Mouse (Mus musculus): ENCODE results near the gene Rngtt. TPM values are rescaled to one million over a fixed set of nuclear protein-coding genes. Genes with fewer than 3 reads are reported as not detected.
"Not testable (repeated sequence)": the region's sequence is repeated elsewhere in the genome, so short reads cannot be mapped to it uniquely, and the experiment has no call there.

The Rngtt gene
- polyA plus RNA-seq, 1 experiment from 2014 or later: 14.5 TPM

- no peak overlapping the region for H3K4me3 ChIP-seq (replicated peaks)
Observed at GRCm38 (mm10) chr4:33285448-33285847, 24.7 kb upstream of the Rngtt start.

GRCm38 (mm10) chr4:33289106-33289650 lies 20.9 kb upstream of the Rngtt start:
- Histone ChIP-seq H3K9me3 (replicated peaks) (no peaks in the 10 kb centered on the region), H3K4me3 (replicated peaks) (no peak overlapping the region), H3K9ac (no peak overlapping the region), H3K4me2 (no peak overlapping the region), H3K4me1 (replicated peaks) (peaks cover 3% of the 10 kb centered on the region; the same call in 1 of the 2 replicates), H3K36me3 (replicated peaks) (no peaks in the 10 kb centered on the region), H3K27ac (replicated peaks) (no peak overlapping the region), H3K27me3 (peaks cover 7% of the 10 kb centered on the region; the same call in 1 of the 2 replicates)
- 61% methylated on average over 12 of the region's 12 CpGs for WGBS (ENCODE audit: insufficient replicate concordance)
- no peak for ATAC-seq (ENCODE audit: insufficient read depth)

More at GRCm38 (mm10) chr4:33285448-33285847, 24.7 kb upstream of the Rngtt start:
- Histone ChIP-seq H3K27me3 (no peaks in the 10 kb centered on the region), H3K4me2 (no peak overlapping the region), H3K27ac (replicated peaks) (no peak overlapping the region), H3K9ac (no peak overlapping the region), H3K4me1 (replicated peaks) (no peaks in the 10 kb centered on the region), H3K9me3 (replicated peaks) (no peaks in the 10 kb centered on the region), H3K36me3 (replicated peaks) (no peaks in the 10 kb centered on the region)
- WGBS (ENCODE audit: insufficient replicate concordance): 51% methylated on average over 8 of the region's 8 CpGs
- ATAC-seq (ENCODE audit: insufficient read depth): no peak

GRCm38 (mm10) chr4:33290002-33290401 lies 20.1 kb upstream of the Rngtt start, which contains the start of gene Pnrc1:
TSS of gene Pnrc1 (minus strand) at chr4:33290163.
- Histone ChIP-seq H3K4me2 (no peak within 1 kb of the TSS), H3K9me3 (replicated peaks) (no peaks in the 10 kb centered on the region), H3K4me1 (replicated peaks) (peaks cover 3% of the 10 kb centered on the region; the same call in 1 of the 2 replicates), H3K4me3 (replicated peaks) (no peak within 1 kb of the TSS), H3K9ac (no peak within 1 kb of the TSS), H3K36me3 (replicated peaks) (no peaks in the 10 kb centered on the region), H3K27me3 (peaks cover 7% of the 10 kb centered on the region; the same call in 1 of the 2 replicates), H3K27ac (replicated peaks) (no peak within 1 kb of the TSS)
- no peak for ATAC-seq (ENCODE audit: insufficient read depth)
- WGBS (ENCODE audit: insufficient replicate concordance): 42% methylated on average over 3 of the region's 3 CpGs

GRCm38 (mm10) chr4:33290878-33291277 lies 19.2 kb upstream of the Rngtt start:
- ATAC-seq (ENCODE audit: insufficient read depth): no peak
- WGBS (ENCODE audit: insufficient replicate concordance): 43% methylated on average over 4 of the region's 4 CpGs
- Histone ChIP-seq H3K9ac (no peak overlapping the region), H3K27ac (replicated peaks) (no peak overlapping the region), H3K4me1 (replicated peaks) (peaks cover 3% of the 10 kb centered on the region; the same call in 1 of the 2 replicates), H3K9me3 (replicated peaks) (no peaks in the 10 kb centered on the region), H3K4me2 (no peak overlapping the region), H3K4me3 (replicated peaks) (no peak overlapping the region), H3K27me3 (peaks cover 7% of the 10 kb centered on the region; the same call in 1 of the 2 replicates), H3K36me3 (replicated peaks) (no peaks in the 10 kb centered on the region)

- no peak for ATAC-seq (ENCODE audit: insufficient read depth)
- no peaks in the 10 kb centered on the region for H3K9me3 ChIP-seq (replicated peaks)
- no peak overlapping the region for H3K9ac ChIP-seq
- H3K27ac ChIP-seq (replicated peaks): no peak overlapping the region
- no peak overlapping the region for H3K4me3 ChIP-seq (replicated peaks)
- 11% methylated on average over 16 of the region's 16 CpGs for WGBS (ENCODE audit: insufficient replicate concordance)
- peaks cover 7% of the 10 kb centered on the region; the same call in 1 of the 2 replicates for H3K27me3 ChIP-seq
- H3K4me1 ChIP-seq (replicated peaks): peaks cover 3% of the 10 kb centered on the region; the same call in 1 of the 2 replicates
- H3K4me2 ChIP-seq: peak overlapping the region; percentile 36
- H3K36me3 ChIP-seq (replicated peaks): no peaks in the 10 kb centered on the region
Observed at GRCm38 (mm10) chr4:33292409-33293370, 17.4 kb upstream of the Rngtt start.

GRCm38 (mm10) chr4:33300891-33301665 lies 9.0 kb upstream of the Rngtt start:
- ATAC-seq (ENCODE audit: insufficient read depth); H3K4me1 ChIP-seq (replicated peaks); H3K4me2 ChIP-seq; H3K9ac ChIP-seq; H3K9me3 ChIP-seq (replicated peaks); H3K4me3 ChIP-seq (replicated peaks); H3K27me3 ChIP-seq; H3K27ac ChIP-seq (replicated peaks); H3K36me3 ChIP-seq (replicated peaks): not testable (repeated sequence)
- 71% methylated on average over 6 of the region's 6 CpGs for WGBS (ENCODE audit: insufficient replicate concordance)

- no peaks in the 10 kb centered on the region for H3K36me3 ChIP-seq (replicated peaks)
- H3K9ac ChIP-seq: no peak overlapping the region
- no peak for ATAC-seq (ENCODE audit: insufficient read depth)
- H3K4me1 ChIP-seq (replicated peaks): no peaks in the 10 kb centered on the region
- H3K4me3 ChIP-seq (replicated peaks): no peak overlapping the region
- H3K4me2 ChIP-seq: no peak overlapping the region
- H3K27ac ChIP-seq (replicated peaks): no peak overlapping the region
- 83% methylated on average over 1 of the region's 1 CpGs for WGBS (ENCODE audit: insufficient replicate concordance)
- no peaks in the 10 kb centered on the region for H3K27me3 ChIP-seq
- H3K9me3 ChIP-seq (replicated peaks): no peaks in the 10 kb centered on the region
Observed at GRCm38 (mm10) chr4:33303057-33303456, 7.1 kb upstream of the Rngtt start.

GRCm38 (mm10) chr4:33307146-33307545 lies 3.0 kb upstream of the Rngtt start:
- WGBS (ENCODE audit: insufficient replicate concordance): 47% methylated on average over 4 of the region's 4 CpGs
- no peak overlapping the region for H3K4me3 ChIP-seq (replicated peaks)
- no peak overlapping the region for H3K27ac ChIP-seq (replicated peaks)
- ATAC-seq (ENCODE audit: insufficient read depth): no peak
- H3K9ac ChIP-seq: no peak overlapping the region
- H3K9me3 ChIP-seq (replicated peaks): no peaks in the 10 kb centered on the region
- 0 out of 2 replicates have a peak, but pooled peaks cover 2% of the 10 kb centered on the region for H3K36me3 ChIP-seq (replicated peaks)
- H3K4me2 ChIP-seq: no peak overlapping the region
- H3K27me3 ChIP-seq: no peaks in the 10 kb centered on the region
- H3K4me1 ChIP-seq (replicated peaks): peaks cover 21% of the 10 kb centered on the region

- H3K4me2 ChIP-seq: peak overlapping the region; percentile 77
- H3K9me3 ChIP-seq (replicated peaks): no peaks in the 10 kb centered on the region
- WGBS (ENCODE audit: insufficient replicate concordance): 5% methylated on average over 12 of the region's 12 CpGs
- peak overlapping the region; percentile 92 for H3K9ac ChIP-seq
- H3K27me3 ChIP-seq: no peaks in the 10 kb centered on the region
- H3K4me1 ChIP-seq (replicated peaks): peaks cover 27% of the 10 kb centered on the region
- ATAC-seq (ENCODE audit: insufficient read depth): no peak
- peak overlapping the region; percentile 75 for H3K27ac ChIP-seq (replicated peaks)
- H3K4me3 ChIP-seq (replicated peaks): peak overlapping the region; percentile 90
- 0 out of 2 replicates have a peak, but pooled peaks cover 3% of the 10 kb centered on the region for H3K36me3 ChIP-seq (replicated peaks)
Observed at GRCm38 (mm10) chr4:33310840-33311437, 828 bp downstream of the Rngtt start.

- not testable (repeated sequence) for H3K27ac ChIP-seq (replicated peaks); H3K27me3 ChIP-seq; H3K4me3 ChIP-seq (replicated peaks); ATAC-seq (ENCODE audit: insufficient read depth); H3K36me3 ChIP-seq (replicated peaks); H3K9me3 ChIP-seq (replicated peaks); H3K4me2 ChIP-seq; H3K9ac ChIP-seq
- H3K4me1 ChIP-seq (replicated peaks): peaks cover 32% of the 10 kb centered on the region
- WGBS (ENCODE audit: insufficient replicate concordance): 90% methylated on average over 7 of the region's 8 CpGs
Observed at GRCm38 (mm10) chr4:33314150-33314549, 4.0 kb downstream of the Rngtt start.
